Mouse (Mus musculus) kidney, adult 2 months (tissue): ENCODE results near the gene Spink4.

Experiments used
- CTCF ChIP-seq: fragments of 200-500 bp; conservative IDR thresholded peaks from 2 replicates; pipeline ENCODE4 v1.5.1; 2011; ENCODE audit warnings: low read depth, mild to moderate bottlenecking, control low read depth, low read length, moderate library complexity, mixed read lengths; ENCODE audit not compliant: insufficient read depth, insufficient read length
- POLR2A ChIP-seq: fragments of 200-500 bp; IDR thresholded peaks from one replicate; pipeline ENCODE4 v1.6.1; 2011; ENCODE audit warnings: low read depth, low read length, control low read depth

GRCm38 (mm10) chr4:40923087-40923651 is 3.3 kb downstream of the Spink4 start:
- TF ChIP-seq CTCF = no peak
- no peak for TF ChIP-seq POLR2A
